Mouse (Mus musculus) hematopoietic multipotent progenitor cell, adult 10-12 weeks (in vitro differentiated cells): ENCODE data around the gene Prl6a1. TPM values are rescaled to one million over a fixed set of nuclear protein-coding genes. Genes with fewer than 3 reads are reported as not detected.

Experiments
- polyA plus RNA-seq: library from polyadenylated mRNA; stranded (reverse); fragments of >175 nt; gene quantifications from 2 replicates; pipeline ENCODE4 v1.2.3, GENCODE M21; 2012; ENCODE audit warnings: low replicate concordance

Prl6a1 gene
- not detected in 2 replicates for polyA plus RNA-seq

DNA sequence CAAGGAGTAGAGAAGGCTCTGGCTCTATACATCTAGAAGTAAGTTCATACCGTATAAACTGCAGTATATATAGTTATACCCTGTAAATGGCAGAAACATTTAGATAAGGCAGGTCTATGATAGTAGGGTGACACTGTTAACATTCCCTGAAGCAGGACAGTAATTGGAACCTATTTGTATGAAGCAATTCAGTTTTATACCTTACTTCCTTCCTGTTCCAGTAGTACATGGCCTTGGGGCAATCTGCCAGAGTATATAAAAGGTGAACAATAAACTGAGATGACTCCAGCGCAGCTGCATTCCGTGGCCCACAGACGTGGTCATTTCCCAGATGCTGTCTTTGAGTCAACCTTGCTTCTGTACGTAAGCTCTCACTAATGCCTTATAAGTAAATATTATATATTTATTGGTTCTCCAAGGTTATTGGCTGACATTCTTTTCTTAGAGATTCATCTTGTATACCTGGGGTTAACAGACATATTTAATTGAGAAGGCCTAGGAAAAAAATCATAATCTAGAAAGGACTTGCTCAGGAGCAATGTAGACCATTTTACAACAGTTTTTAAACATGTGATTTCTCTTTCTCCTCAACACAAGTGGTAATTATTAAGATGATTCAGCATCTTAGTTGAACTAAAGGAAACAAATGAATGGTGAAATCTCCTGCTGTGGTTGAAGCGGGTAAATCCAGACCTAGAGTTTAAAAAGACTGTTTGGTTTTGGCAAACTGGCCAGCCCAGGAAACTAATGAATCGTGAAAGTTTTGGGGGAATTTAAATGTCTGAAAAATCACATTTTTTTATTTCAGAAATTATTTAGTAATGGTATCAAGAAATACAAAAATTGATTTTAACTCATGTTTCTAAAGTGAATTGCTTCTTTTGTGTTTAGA is at the start of gene Prl6a1:
Gene Prl6a1 (plus strand): TSS at position 294 of the 892 bp plus-strand sequence.

GRCm38 (mm10) chr13:27345373-27345772 is 32.9 kb downstream of the Prl6a1 start, which contains the start of gene Prl8a2:
Gene Prl8a2, plus strand, starts transcription at chr13:27345673.

Other genes with a start within 250 kb of the Prl6a1 start
- not detected in 2 replicates for gene Prl3d1, start 218.4 kb upstream of the Prl6a1 start, polyA plus RNA-seq
- gene Prl3d2, start 190.9 kb upstream of the Prl6a1 start, polyA plus RNA-seq = not detected in 2 replicates
- not detected in 2 replicates for gene Prl3d3, start 155.8 kb upstream of the Prl6a1 start, polyA plus RNA-seq
- gene Prl3c1, start 116.0 kb upstream of the Prl6a1 start, polyA plus RNA-seq = not detected in 2 replicates
- gene Prl3b1, start 70.8 kb upstream of the Prl6a1 start, polyA plus RNA-seq = not detected in 2 replicates
- gene Prl3a1, start 53.2 kb upstream of the Prl6a1 start, polyA plus RNA-seq = not detected in 2 replicates
- not detected in 2 replicates for gene Prl8a2, start 33.0 kb downstream of the Prl6a1 start, polyA plus RNA-seq
- gene Prl2b1, start 78.2 kb downstream of the Prl6a1 start, polyA plus RNA-seq = not detected in 2 replicates
- gene Prl8a6, start 126.1 kb downstream of the Prl6a1 start, polyA plus RNA-seq = not detected in 2 replicates
- gene Prl8a8, start 200.6 kb downstream of the Prl6a1 start, polyA plus RNA-seq = not detected in 2 replicates